Mouse (Mus musculus) lung, postnatal 0 days (tissue): ENCODE results near the gene Msh3. TPM values are rescaled to one million over a fixed set of nuclear protein-coding genes. Genes with fewer than 3 reads are reported as not detected.

ENCODE experiments used
- ATAC-seq: fragments of 200-750 bp; cut with Nextera tagmentation; 2 replicates; pipeline ENCODE4 v1.8.0; 2017; ENCODE audit warnings: moderate library complexity
- DNase-seq: peaks from one replicate; pipeline ENCODE4 v3.0.0-alpha.2; 2016; ENCODE audit warnings: low spot score
- H3K27ac ChIP-seq: fragments of 300-500 bp; sonication (generic); 2 replicates; pipeline ENCODE4 v1.5.1; 2014; ENCODE audit warnings: antibody characterized with exemption, mild to moderate bottlenecking, low read length, mixed read lengths
- H3K27me3 ChIP-seq: fragments of 300-500 bp; sonication (generic); replicated peaks from 2 replicates; pipeline ENCODE4 v1.6.1; 2014; ENCODE audit warnings: low read length, mixed read lengths; ENCODE audit not compliant: insufficient read depth
- H3K36me3 ChIP-seq: fragments of 300-500 bp; sonication (generic); 2 replicates; pipeline ENCODE4 v1.6.1; 2014; ENCODE audit warnings: low read length, mixed read lengths; ENCODE audit not compliant: insufficient read depth
- H3K4me1 ChIP-seq: fragments of 300-500 bp; sonication (generic); 2 replicates; pipeline ENCODE4 v1.6.1; 2014; ENCODE audit warnings: antibody characterized with exemption, low read depth, low read length, mixed read lengths; ENCODE audit not compliant: insufficient read depth
- H3K4me2 ChIP-seq: fragments of 300-500 bp; sonication (generic); replicated peaks from 2 replicates; pipeline ENCODE4 v1.6.1; 2014; ENCODE audit warnings: low read depth, mild to moderate bottlenecking, low read length, moderate library complexity, mixed read lengths
- H3K4me3 ChIP-seq: fragments of 300-500 bp; sonication (generic); 2 replicates; pipeline ENCODE4 v1.5.1; 2014; ENCODE audit warnings: low read depth, low read length
- H3K9ac ChIP-seq: fragments of 300-500 bp; sonication (generic); replicated peaks from 2 replicates; pipeline ENCODE4 v1.6.1; 2014; ENCODE audit warnings: low read depth, mild to moderate bottlenecking
- H3K9me3 ChIP-seq: fragments of 300-500 bp; sonication (generic); 2 replicates; pipeline ENCODE4 v1.6.1; 2016; ENCODE audit warnings: low read length, mixed read lengths
- CTCF ChIP-seq: IDR thresholded peaks from 2 replicates; pipeline ENCODE4 v1.5.1; 2016; ENCODE audit warnings: antibody characterized with exemption, mild to moderate bottlenecking
- EP300 ChIP-seq: IDR thresholded peaks from 2 replicates; pipeline ENCODE4 v1.6.1; 2016; ENCODE audit warnings: antibody characterized with exemption, mild to moderate bottlenecking, control low read depth
- WGBS: fragments of 180-500 bp; shearing (Covaris S2); extraction: QIAGEN DNeasy Blood & Tissue Kit; methylation state at CpG from one replicate; pipeline ENCODE4 v1.1.7; 2014; 5-methylcytosine and 5-hydroxymethylcytosine counted together
- polyA plus RNA-seq: library from polyadenylated mRNA; unstranded; fragments of >200 nt; fragmentation: Nextera tagmentation; extraction: Ambion mirVana; gene quantifications from 2 replicates; pipeline ENCODE4 v1.2.1, GENCODE M21; 2015

Msh3 gene
- polyA plus RNA-seq, 1 experiment from 2014 or later, result 11.5 TPM

GRCm38 (mm10) chr13:92237016-92237415, 117.8 kb downstream of the Msh3 start:
- H3K9me3 ChIP-seq, result no peaks in the 10 kb centered on the region
- 89% methylated on average over 4 of the region's 4 CpGs for WGBS
- no peak for DNase-seq

GRCm38 (mm10) chr13:92232076-92232938, 122.5 kb downstream of the Msh3 start:
- H3K9me3 ChIP-seq, result no peaks in the 10 kb centered on the region
- H3K4me1 ChIP-seq, result no peaks in the 10 kb centered on the region
- H3K9ac ChIP-seq, result no peak overlapping the region
- WGBS, result 46% methylated on average over 9 of the region's 9 CpGs
- ATAC-seq (no peak), DNase-seq (no peak)
- no peaks in the 10 kb centered on the region for H3K36me3 ChIP-seq
- H3K27ac ChIP-seq, result no peak overlapping the region
- H3K27me3 ChIP-seq, result no peaks in the 10 kb centered on the region
- TF ChIP-seq EP300 (no peak), CTCF (no peak)
- no peak overlapping the region for H3K4me3 ChIP-seq
- H3K4me2 ChIP-seq, result no peak overlapping the region

More at GRCm38 (mm10) chr13:92237016-92237415, 117.8 kb downstream of the Msh3 start:
- Histone ChIP-seq H3K9ac (no peak overlapping the region), H3K4me1 (no peaks in the 10 kb centered on the region), H3K4me2 (no peak overlapping the region), H3K27ac (no peak overlapping the region), H3K4me3 (no peak overlapping the region), H3K36me3 (no peaks in the 10 kb centered on the region), H3K27me3 (no peaks in the 10 kb centered on the region)
- ATAC-seq, result no peak
- TF ChIP-seq CTCF (no peak), EP300 (no peak)

GRCm38 (mm10) chr13:92228037-92228436, 126.8 kb downstream of the Msh3 start:
- Histone ChIP-seq H3K4me1 (no peaks in the 10 kb centered on the region), H3K27me3 (no peaks in the 10 kb centered on the region), H3K4me2 (no peak overlapping the region), H3K9ac (no peak overlapping the region), H3K9me3 (no peaks in the 10 kb centered on the region), H3K36me3 (no peaks in the 10 kb centered on the region), H3K27ac (no peak overlapping the region), H3K4me3 (no peak overlapping the region)
- ATAC-seq, result no peak
- DNase-seq, result no peak
- WGBS, result 82% methylated on average over 1 of the region's 1 CpGs
- TF ChIP-seq EP300, result no peak
- TF ChIP-seq CTCF, result no peak

DNA sequence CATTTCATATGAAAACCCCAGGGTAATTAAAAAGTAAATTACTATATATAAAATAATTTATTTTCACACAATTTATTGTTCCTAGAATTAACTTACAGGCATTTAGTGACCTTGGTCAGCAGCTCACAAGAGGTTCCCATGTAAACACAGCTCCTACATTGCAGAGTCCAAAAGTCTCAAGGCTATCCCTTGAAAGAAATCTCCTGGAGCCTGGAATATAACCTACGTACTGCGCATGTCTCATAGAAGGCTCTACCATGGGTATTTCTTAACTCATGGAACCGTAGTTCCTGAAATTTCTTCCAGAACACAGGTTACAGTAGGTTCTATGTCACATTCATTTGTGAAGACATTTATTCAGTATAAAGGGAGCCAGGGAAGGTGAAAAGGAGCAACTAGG, 131.2 kb downstream of the Msh3 start:
- no peaks in the 10 kb centered on the region for H3K9me3 ChIP-seq
- no peak overlapping the region for H3K4me3 ChIP-seq
- WGBS, result 93% methylated on average over 3 of the region's 3 CpGs
- H3K9ac ChIP-seq, result no peak overlapping the region
- TF ChIP-seq CTCF, result no peak
- no peak for TF ChIP-seq EP300
- ATAC-seq, result no peak
- 0 out of 2 replicates have a peak, but pooled peaks cover 6% of the 10 kb centered on the region for H3K36me3 ChIP-seq
- H3K27ac ChIP-seq, result no peak overlapping the region
- H3K4me1 ChIP-seq, result no peaks in the 10 kb centered on the region
- H3K4me2 ChIP-seq, result no peak overlapping the region
- H3K27me3 ChIP-seq, result no peaks in the 10 kb centered on the region
- no peak for DNase-seq

- no peak overlapping the region for H3K4me3 ChIP-seq
- 94% methylated on average over 5 of the region's 5 CpGs for WGBS
- H3K27ac ChIP-seq, result no peak overlapping the region
- H3K9ac ChIP-seq, result no peak overlapping the region
- H3K36me3 ChIP-seq, result 0 out of 2 replicates have a peak, but pooled peaks cover 6% of the 10 kb centered on the region
- DNase-seq, result no peak
- TF ChIP-seq EP300 (no peak), CTCF (no peak)
- ATAC-seq, result no peak
- H3K4me1 ChIP-seq, result no peaks in the 10 kb centered on the region
- no peaks in the 10 kb centered on the region for H3K27me3 ChIP-seq
- H3K9me3 ChIP-seq, result no peaks in the 10 kb centered on the region
- no peak overlapping the region for H3K4me2 ChIP-seq
Measured at GRCm38 (mm10) chr13:92222763-92223162, 132.0 kb downstream of the Msh3 start.

- DNase-seq (no peak), ATAC-seq (no peak)
- 73% methylated on average over 3 of the region's 3 CpGs for WGBS
- no peak overlapping the region for H3K4me3 ChIP-seq
- H3K9ac ChIP-seq, result no peak overlapping the region
- H3K4me1 ChIP-seq, result no peaks in the 10 kb centered on the region
- no peak overlapping the region for H3K4me2 ChIP-seq
- 0 out of 2 replicates have a peak, but pooled peaks cover 6% of the 10 kb centered on the region for H3K36me3 ChIP-seq
- TF ChIP-seq CTCF (no peak), EP300 (no peak)
- no peaks in the 10 kb centered on the region for H3K9me3 ChIP-seq
- no peaks in the 10 kb centered on the region for H3K27me3 ChIP-seq
- no peak overlapping the region for H3K27ac ChIP-seq
Measured at GRCm38 (mm10) chr13:92219774-92220173, 135.0 kb downstream of the Msh3 start.
